Comparison of ENCODE assay signal across 13 mouse cellular contexts in genomic region chr1:154080505-154081380, GRCm38 (mm10).
DNase-seq lines count a peak whose midpoint lies in the region; ATAC-seq and TF ChIP-seq lines count a peak whose summit lies in the region.
"Had no signal": no experiment of that assay in that cellular context is flagged by ENCODE, and none has a peak within 500 bp of the region (broad histone marks: within the 10 kb centered on the region; RNA-seq: fewer than 3 reads in every experiment).

No protein-coding gene starts in this region.

- DNase-seq in forebrain, postnatal 0 days: peak; percentile 53
- no peak for DNase-seq in forebrain, embryonic 10.5 days (ENCODE audit: extremely low spot score, low spot score)
- peak; percentile 53 for DNase-seq in midbrain, embryonic 11.5 days (ENCODE audit: low spot score, missing footprints)
- no peak for DNase-seq in right cerebral cortex, postnatal 10 days (ENCODE audit: low spot score in 2 of 2)
- no peak for DNase-seq in right cerebral cortex, postnatal 36 days (ENCODE audit: low spot score in 2 of 2)
- no peak for DNase-seq in heart, postnatal 4 days
- DNase-seq: spleen, adult 18-20 months had no signal

- TF ChIP-seq CTCF in forebrain, postnatal 0 days (IDR thresholded peaks at IDR 0.05; ENCODE audit: low read depth): no peak

- H3K27me3 ChIP-seq in forebrain, postnatal 0 days (ENCODE audit: insufficient read depth, low read length): no peaks in the 10 kb centered on the region
- no peaks in the 10 kb centered on the region for H3K27me3 ChIP-seq in forebrain, embryonic 10.5 days (ENCODE audit: poor library complexity, severe bottlenecking)
- no peaks in the 10 kb centered on the region for H3K27me3 ChIP-seq in midbrain, embryonic 11.5 days (ENCODE audit: control insufficient read depth, insufficient read depth, low read length)
- H3K27me3 ChIP-seq in midbrain, embryonic 16.5 days (ENCODE audit: control insufficient read depth, insufficient read depth, low read depth, low read length): no peaks in the 10 kb centered on the region
- no peaks in the 10 kb centered on the region for H3K27me3 ChIP-seq in lung, embryonic 15.5 days
- H3K27me3 ChIP-seq: neural tube, embryonic 13.5 days had no signal

- H3K27ac ChIP-seq in forebrain, postnatal 0 days (ENCODE audit: low read depth, low read length): no peak overlapping the region
- no peak overlapping the region for H3K27ac ChIP-seq in forebrain, embryonic 10.5 days
- no peak overlapping the region for H3K27ac ChIP-seq in midbrain, embryonic 11.5 days (ENCODE audit: low read depth, low read length)
- H3K27ac ChIP-seq in midbrain, embryonic 16.5 days (ENCODE audit: low read length): no peak overlapping the region
- H3K27ac ChIP-seq in lung, embryonic 15.5 days: peak overlapping the region; percentile 2; the same call in 1 of the 2 replicates
- H3K27ac ChIP-seq: heart, embryonic 10.5 days; neural tube, embryonic 13.5 days had no signal

- H3K4me2 ChIP-seq in forebrain, postnatal 0 days (ENCODE audit: low read depth): no peak overlapping the region
- no peak overlapping the region for H3K4me2 ChIP-seq in midbrain, embryonic 11.5 days
- H3K4me2 ChIP-seq in midbrain, embryonic 16.5 days (ENCODE audit: low read length): no peak overlapping the region
- H3K4me2 ChIP-seq in lung, embryonic 15.5 days: no peak overlapping the region
- H3K4me2 ChIP-seq: neural tube, embryonic 13.5 days had no signal

- H3K9me3 ChIP-seq in forebrain, postnatal 0 days (ENCODE audit: low read length): no peaks in the 10 kb centered on the region
- no peaks in the 10 kb centered on the region for H3K9me3 ChIP-seq in forebrain, embryonic 10.5 days
- no peaks in the 10 kb centered on the region for H3K9me3 ChIP-seq in midbrain, embryonic 11.5 days (ENCODE audit: control insufficient read depth, low read length)
- H3K9me3 ChIP-seq in midbrain, embryonic 16.5 days (replicated peaks; ENCODE audit: control insufficient read depth, low read length, poor library complexity, severe bottlenecking): no peaks in the 10 kb centered on the region
- no peaks in the 10 kb centered on the region for H3K9me3 ChIP-seq in lung, embryonic 15.5 days
- H3K9me3 ChIP-seq: heart, embryonic 10.5 days; megakaryocyte, embryonic 14.5 days; neural tube, embryonic 13.5 days had no signal

- ATAC-seq in forebrain, postnatal 0 days: peak; percentile 94
- no peak for ATAC-seq in midbrain, embryonic 11.5 days (ENCODE audit: low FRiP score)
- no peak for ATAC-seq in midbrain, embryonic 16.5 days
- ATAC-seq in lung, embryonic 15.5 days (ENCODE audit: borderline replicate concordance, extremely low read depth, low FRiP score, low TSS enrichment): peak; percentile 39; the same call in 1 of the 2 replicates
- ATAC-seq: forebrain, embryonic 14.5 days had no signal

- no peaks in the 10 kb centered on the region for H3K4me1 ChIP-seq in forebrain, postnatal 0 days (ENCODE audit: insufficient read depth)
- H3K4me1 ChIP-seq in forebrain, embryonic 10.5 days: peaks cover 17% of the 10 kb centered on the region
- H3K4me1 ChIP-seq in midbrain, embryonic 11.5 days (ENCODE audit: control insufficient read depth, insufficient read depth, low read length): no peaks in the 10 kb centered on the region
- no peaks in the 10 kb centered on the region for H3K4me1 ChIP-seq in midbrain, embryonic 16.5 days (ENCODE audit: control insufficient read depth, insufficient read depth, low read length)
- H3K4me1 ChIP-seq in lung, embryonic 15.5 days: peaks cover 10% of the 10 kb centered on the region
- H3K4me1 ChIP-seq: heart, embryonic 10.5 days; neural tube, embryonic 13.5 days had no signal

- WGBS in forebrain, postnatal 0 days: 51% methylated on average over 10 of the region's 10 CpGs
- 58% methylated on average over 10 of the region's 10 CpGs for WGBS in forebrain, embryonic 10.5 days
- 55% methylated on average over 10 of the region's 10 CpGs for WGBS in midbrain, embryonic 11.5 days
- 60% methylated on average over 10 of the region's 10 CpGs for WGBS in midbrain, embryonic 16.5 days
- WGBS in lung, embryonic 15.5 days: 54% methylated on average over 10 of the region's 10 CpGs

- H3K36me3 ChIP-seq in forebrain, postnatal 0 days (ENCODE audit: insufficient read depth): no peaks in the 10 kb centered on the region
- H3K36me3 ChIP-seq in forebrain, embryonic 10.5 days (replicated peaks): no peaks in the 10 kb centered on the region
- no peaks in the 10 kb centered on the region for H3K36me3 ChIP-seq in midbrain, embryonic 11.5 days (ENCODE audit: control insufficient read depth, insufficient read depth, low read length)
- no peaks in the 10 kb centered on the region for H3K36me3 ChIP-seq in midbrain, embryonic 16.5 days (ENCODE audit: control insufficient read depth, insufficient read depth, low read length)
- no peaks in the 10 kb centered on the region for H3K36me3 ChIP-seq in lung, embryonic 15.5 days
- H3K36me3 ChIP-seq: heart, embryonic 10.5 days; neural tube, embryonic 13.5 days had no signal

- no peak overlapping the region for H3K4me3 ChIP-seq in forebrain, postnatal 0 days (ENCODE audit: low read depth, low read length)
- no peak overlapping the region for H3K4me3 ChIP-seq in forebrain, embryonic 10.5 days
- H3K4me3 ChIP-seq in midbrain, embryonic 11.5 days (ENCODE audit: low read depth, low read length): no peak overlapping the region
- no peak overlapping the region for H3K4me3 ChIP-seq in midbrain, embryonic 16.5 days (ENCODE audit: low read depth, low read length)
- no peak overlapping the region for H3K4me3 ChIP-seq in lung, embryonic 15.5 days
- H3K4me3 ChIP-seq: heart, embryonic 10.5 days; megakaryocyte, embryonic 14.5 days; neural tube, embryonic 13.5 days had no signal

- no peak overlapping the region for H3K9ac ChIP-seq in forebrain, postnatal 0 days
- no peak overlapping the region for H3K9ac ChIP-seq in midbrain, embryonic 11.5 days (ENCODE audit: low read length)
- no peak overlapping the region for H3K9ac ChIP-seq in midbrain, embryonic 16.5 days (ENCODE audit: low read depth, low read length)
- H3K9ac ChIP-seq in lung, embryonic 15.5 days: no peak overlapping the region
- H3K9ac ChIP-seq: neural tube, embryonic 13.5 days had no signal

Comparison
In these comparisons a context has a peak if more than half of its experiments do, and no peak if none do; other contexts are left out.
1. DNase-seq: peak in forebrain, postnatal 0 days (single experiment) and midbrain, embryonic 11.5 days (single experiment); none in forebrain, embryonic 10.5 days (single experiment), right cerebral cortex, postnatal 10 days (0 of 2), right cerebral cortex, postnatal 36 days (0 of 2) and heart, postnatal 4 days (single experiment).
2. ATAC-seq: peak in forebrain, postnatal 0 days (single experiment) and lung, embryonic 15.5 days (single experiment); none in midbrain, embryonic 11.5 days (single experiment) and midbrain, embryonic 16.5 days (single experiment).